Mouse (Mus musculus) heart, embryonic 12.5 days (tissue): Measurements from ENCODE around the gene Gm36028. TPM values are rescaled to one million over a fixed set of nuclear protein-coding genes. Genes with fewer than 3 reads are reported as not detected.

Experiments
- ATAC-seq: fragments of 200-750 bp; cut with Nextera tagmentation; 2 replicates; pipeline ENCODE4 v1.8.0; 2017; ENCODE audit warnings: moderate TSS enrichment, moderate library complexity; ENCODE audit not compliant: insufficient number of reproducible peaks, low FRiP score
- H3K27ac ChIP-seq: fragments of 300-500 bp; sonication (generic); 2 replicates; pipeline ENCODE4 v1.5.1; 2016; ENCODE audit warnings: mild to moderate bottlenecking, moderate library complexity; ENCODE audit not compliant: poor library complexity, severe bottlenecking
- H3K27me3 ChIP-seq: fragments of 300-500 bp; sonication (generic); replicated peaks from 2 replicates; pipeline ENCODE4 v1.6.1; 2016; ENCODE audit warnings: mild to moderate bottlenecking, moderate library complexity
- H3K36me3 ChIP-seq: fragments of 300-500 bp; sonication (generic); 2 replicates; pipeline ENCODE4 v1.6.1; 2016; ENCODE audit warnings: mild to moderate bottlenecking, moderate library complexity
- H3K4me1 ChIP-seq: fragments of 300-500 bp; sonication (generic); replicated peaks from 2 replicates; pipeline ENCODE4 v1.6.1; 2016; ENCODE audit warnings: mild to moderate bottlenecking
- H3K4me2 ChIP-seq: fragments of 300-500 bp; sonication (generic); 2 replicates; pipeline ENCODE4 v1.6.1; 2016; ENCODE audit warnings: mild to moderate bottlenecking, moderate library complexity
- H3K4me3 ChIP-seq: fragments of 300-500 bp; sonication (generic); 2 replicates; pipeline ENCODE4 v1.5.1; 2016; ENCODE audit warnings: mild to moderate bottlenecking
- H3K9ac ChIP-seq: fragments of 300-500 bp; sonication (generic); 2 replicates; pipeline ENCODE4 v1.6.1; 2016; ENCODE audit warnings: mild to moderate bottlenecking, moderate library complexity
- H3K9me3 ChIP-seq: fragments of 300-500 bp; sonication (generic); replicated peaks from 2 replicates; pipeline ENCODE4 v1.6.1; 2016; ENCODE audit warnings: mild to moderate bottlenecking, moderate library complexity
- WGBS: fragments of 180-500 bp; shearing (Covaris S2); methylation state at CpG from one replicate; pipeline ENCODE4 v1.1.7; 2016; 5-methylcytosine and 5-hydroxymethylcytosine counted together
- polyA plus RNA-seq: library from polyadenylated mRNA; unstranded; fragments of >200 nt; fragmentation: Nextera tagmentation; extraction: Ambion mirVana; gene quantifications from 2 replicates; pipeline ENCODE4 v1.2.1, GENCODE M21; 2016

The Gm36028 gene
- polyA plus RNA-seq, 1 experiment from 2014 or later, result 0.89 TPM

- 83% methylated on average over 8 of the region's 8 CpGs for WGBS
- H3K9ac ChIP-seq, result no peak overlapping the region
- H3K27me3 ChIP-seq, result no peaks in the 10 kb centered on the region
- H3K27ac ChIP-seq, result no peak overlapping the region
- no peak overlapping the region for H3K4me3 ChIP-seq
- no peak for ATAC-seq
- 0 out of 2 replicates have a peak, but pooled peaks cover 3% of the 10 kb centered on the region for H3K9me3 ChIP-seq
- no peak overlapping the region for H3K4me2 ChIP-seq
- H3K36me3 ChIP-seq, result no peaks in the 10 kb centered on the region
- peaks cover 43% of the 10 kb centered on the region for H3K4me1 ChIP-seq
Measured at GRCm38 (mm10) chr16:37857495-37857894, 3.5 kb downstream of the Gm36028 start.

DNA sequence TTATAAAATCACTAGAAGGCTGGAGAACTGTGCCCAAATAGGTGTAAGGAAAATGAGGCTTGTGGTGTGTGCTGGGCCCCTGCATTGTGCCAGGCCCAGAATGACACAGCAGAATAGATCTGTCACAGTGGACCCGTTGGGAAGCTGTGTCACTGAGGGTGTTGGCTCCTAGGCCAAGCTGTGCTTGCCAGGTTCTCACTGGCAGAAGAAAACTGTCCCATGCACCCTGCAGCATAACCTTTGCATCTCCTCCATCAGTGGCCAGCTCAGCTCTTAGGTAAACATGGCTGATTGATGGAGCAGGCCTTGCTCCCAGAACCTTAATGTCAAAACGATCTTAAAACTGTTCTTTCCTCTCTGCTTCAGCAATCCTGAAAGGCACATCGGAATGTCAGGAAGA lies 4.6 kb downstream of the Gm36028 start:
- H3K9me3 ChIP-seq, result no peaks in the 10 kb centered on the region
- no peak overlapping the region for H3K9ac ChIP-seq
- peaks cover 53% of the 10 kb centered on the region for H3K4me1 ChIP-seq
- ATAC-seq, result 0 out of 2 replicates have a peak, but pooled peaks have one; percentile 37
- H3K4me3 ChIP-seq, result no peak overlapping the region
- H3K27ac ChIP-seq, result no peak overlapping the region
- no peaks in the 10 kb centered on the region for H3K36me3 ChIP-seq
- no peaks in the 10 kb centered on the region for H3K27me3 ChIP-seq
- WGBS, result 62% methylated on average over 3 of the region's 3 CpGs
- H3K4me2 ChIP-seq, result no peak overlapping the region

- Histone ChIP-seq H3K4me1 (peaks cover 50% of the 10 kb centered on the region), H3K27ac (no peak overlapping the region), H3K36me3 (no peaks in the 10 kb centered on the region), H3K9ac (no peak overlapping the region), H3K27me3 (no peaks in the 10 kb centered on the region), H3K4me2 (no peak overlapping the region), H3K4me3 (no peak overlapping the region), H3K9me3 (no peaks in the 10 kb centered on the region)
- WGBS, result 42% methylated on average over 8 of the region's 8 CpGs
- no peak for ATAC-seq
Measured at GRCm38 (mm10) chr16:37855583-37855982, 5.4 kb downstream of the Gm36028 start.

- no peak overlapping the region for H3K27ac ChIP-seq
- WGBS, result 27% methylated on average over 5 of the region's 5 CpGs
- H3K4me1 ChIP-seq, result peaks cover 50% of the 10 kb centered on the region
- no peak overlapping the region for H3K4me2 ChIP-seq
- no peaks in the 10 kb centered on the region for H3K36me3 ChIP-seq
- H3K9ac ChIP-seq, result no peak overlapping the region
- no peak; the same call in 1 of the 2 replicates for ATAC-seq
- no peak overlapping the region for H3K4me3 ChIP-seq
- H3K27me3 ChIP-seq, result no peaks in the 10 kb centered on the region
- H3K9me3 ChIP-seq, result no peaks in the 10 kb centered on the region
Measured at GRCm38 (mm10) chr16:37854593-37854992, 6.4 kb downstream of the Gm36028 start.

GRCm38 (mm10) chr16:37854054-37854453 lies 6.9 kb downstream of the Gm36028 start:
- Histone ChIP-seq H3K9me3 (no peaks in the 10 kb centered on the region), H3K4me2 (peak overlapping the region; percentile 20), H3K36me3 (no peaks in the 10 kb centered on the region), H3K27ac (0 out of 2 replicates have a peak overlapping the region, but pooled peaks have one; percentile 25), H3K9ac (peak overlapping the region; percentile 33; the same call in 1 of the 2 replicates), H3K4me3 (no peak overlapping the region), H3K27me3 (no peaks in the 10 kb centered on the region), H3K4me1 (peaks cover 45% of the 10 kb centered on the region)
- 61% methylated on average over 14 of the region's 14 CpGs for WGBS
- ATAC-seq, result no peak

DNA sequence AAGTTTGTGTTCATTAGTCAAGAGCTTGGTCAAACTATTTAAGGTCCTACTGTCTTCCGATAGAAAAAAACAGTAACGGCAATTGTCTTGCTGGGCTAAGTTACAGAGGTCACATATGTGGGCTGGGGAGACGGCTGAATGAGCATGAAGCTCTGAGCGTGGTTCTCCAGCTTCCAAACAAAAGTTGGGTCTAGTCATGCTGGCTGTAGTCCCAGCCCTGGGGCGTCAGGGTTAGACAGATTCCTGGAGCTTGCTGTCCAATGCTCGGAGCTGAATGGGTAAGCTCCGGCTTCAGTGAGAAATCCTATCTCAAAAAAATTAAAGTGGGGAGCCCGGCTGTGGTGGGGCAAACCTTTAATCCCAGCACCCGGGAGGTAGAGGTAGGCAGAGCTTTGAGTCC lies 7.7 kb downstream of the Gm36028 start:
- no peak for ATAC-seq
- WGBS, result 65% methylated on average over 9 of the region's 9 CpGs
- H3K27me3 ChIP-seq, result no peaks in the 10 kb centered on the region
- H3K36me3 ChIP-seq, result no peaks in the 10 kb centered on the region
- no peaks in the 10 kb centered on the region for H3K9me3 ChIP-seq
- H3K4me3 ChIP-seq, result no peak overlapping the region
- peaks cover 44% of the 10 kb centered on the region for H3K4me1 ChIP-seq
- H3K4me2 ChIP-seq, result no peak overlapping the region
- H3K9ac ChIP-seq, result no peak overlapping the region
- 0 out of 2 replicates have a peak overlapping the region, but pooled peaks have one; percentile 25 for H3K27ac ChIP-seq

DNA sequence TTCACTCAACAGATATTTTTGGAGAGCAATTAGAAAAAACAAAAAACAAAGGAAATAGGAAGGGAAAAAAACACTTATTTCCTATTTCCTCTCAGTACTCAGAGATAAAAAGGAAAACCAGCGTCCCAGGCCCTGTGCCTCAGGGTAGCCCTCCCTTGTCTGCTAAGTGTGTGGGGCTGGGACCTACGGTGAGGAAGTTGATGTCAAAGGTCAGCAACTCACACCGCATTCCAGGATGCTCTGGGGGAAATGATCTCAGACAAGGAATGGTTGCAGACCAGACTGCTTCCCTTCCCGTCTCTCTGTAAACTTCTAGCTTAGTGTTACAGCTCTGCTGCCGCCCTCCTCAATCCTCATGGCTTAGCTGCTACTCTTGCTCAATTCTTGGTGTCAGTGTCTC lies 9.6 kb downstream of the Gm36028 start:
- Histone ChIP-seq H3K9ac (no peak overlapping the region), H3K4me2 (no peak overlapping the region), H3K4me3 (no peak overlapping the region), H3K36me3 (no peaks in the 10 kb centered on the region), H3K4me1 (peaks cover 50% of the 10 kb centered on the region), H3K27ac (0 out of 2 replicates have a peak overlapping the region, but pooled peaks have one; percentile 14), H3K9me3 (no peaks in the 10 kb centered on the region), H3K27me3 (no peaks in the 10 kb centered on the region)
- peak; percentile 81 for ATAC-seq
- WGBS, result 28% methylated on average over 5 of the region's 5 CpGs

DNA sequence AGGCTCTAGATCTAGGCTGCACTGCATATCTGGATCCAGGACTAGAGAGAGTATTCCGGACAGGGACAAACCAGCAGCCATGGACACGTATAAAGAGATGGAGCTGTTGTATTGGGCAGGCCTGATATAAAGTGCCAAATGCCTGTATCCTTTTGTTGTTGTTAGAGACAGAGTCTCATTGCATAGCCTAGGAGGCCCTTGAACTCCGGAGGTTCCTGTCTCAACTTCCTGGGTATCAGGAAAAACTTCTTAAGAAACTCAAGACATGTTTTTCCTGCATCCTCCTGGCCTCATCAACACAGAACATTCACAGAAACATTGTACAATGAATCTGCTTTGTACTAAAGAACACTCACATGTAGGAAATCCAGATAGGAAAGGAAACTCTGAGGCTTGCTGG lies 13.9 kb downstream of the Gm36028 start:
- no peak for ATAC-seq
- peaks cover 42% of the 10 kb centered on the region for H3K4me1 ChIP-seq
- 68% methylated on average over 3 of the region's 3 CpGs for WGBS

DNA sequence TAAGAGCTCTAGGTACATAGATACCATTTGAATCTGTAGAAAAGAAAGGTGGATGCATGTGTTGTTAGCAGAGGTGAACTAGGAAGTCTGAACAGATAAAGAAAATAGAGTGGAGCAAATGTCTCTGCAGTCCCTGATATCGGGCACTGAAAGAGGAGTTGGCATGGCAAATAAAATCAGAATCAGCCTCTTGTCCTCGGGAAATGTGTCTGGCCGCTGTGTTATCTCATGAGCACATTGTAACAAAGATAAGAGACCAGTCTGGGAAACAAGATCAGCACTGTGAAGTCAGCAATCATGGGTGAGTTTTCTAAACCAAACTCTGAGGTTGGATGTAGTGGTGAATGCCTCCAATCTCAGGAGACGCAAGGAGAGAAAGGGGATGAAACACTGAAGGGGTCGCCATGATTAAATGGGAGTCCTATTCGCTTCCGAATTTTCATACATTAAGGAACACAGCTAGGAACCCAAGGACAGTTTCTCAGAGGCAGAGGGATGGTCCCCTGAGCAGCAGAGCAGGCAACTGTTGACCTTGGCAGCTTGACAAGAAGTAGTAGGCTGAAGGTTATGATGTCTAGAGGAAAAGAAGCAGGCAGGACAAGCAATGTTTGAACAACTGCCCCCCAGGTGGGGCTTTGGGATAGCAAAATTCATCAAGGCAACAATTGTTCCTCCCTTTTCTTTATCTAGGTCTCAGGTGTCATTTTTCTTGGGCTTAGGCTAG lies 15.6 kb downstream of the Gm36028 start:
- Histone ChIP-seq H3K9me3 (no peaks in the 10 kb centered on the region), H3K4me1 (peaks cover 35% of the 10 kb centered on the region), H3K36me3 (no peaks in the 10 kb centered on the region), H3K4me2 (peak overlapping the region; percentile 33), H3K4me3 (no peak overlapping the region), H3K27me3 (no peaks in the 10 kb centered on the region), H3K27ac (peak overlapping the region; percentile 52), H3K9ac (no peak overlapping the region)
- WGBS, result 22% methylated on average over 7 of the region's 7 CpGs
- ATAC-seq, result peak; percentile 74

More for the DNA sequence above, 13.9 kb downstream of the Gm36028 start:
- Histone ChIP-seq H3K9me3 (no peaks in the 10 kb centered on the region), H3K4me2 (no peak overlapping the region), H3K27ac (no peak overlapping the region), H3K9ac (no peak overlapping the region), H3K4me3 (no peak overlapping the region), H3K27me3 (no peaks in the 10 kb centered on the region), H3K36me3 (no peaks in the 10 kb centered on the region)

GRCm38 (mm10) chr16:37843740-37844139 lies 17.2 kb downstream of the Gm36028 start:
- H3K4me1 ChIP-seq, result peaks cover 32% of the 10 kb centered on the region
- H3K9ac ChIP-seq, result no peak overlapping the region
- H3K4me3 ChIP-seq, result no peak overlapping the region
- H3K27ac ChIP-seq, result no peak overlapping the region
- H3K9me3 ChIP-seq, result no peaks in the 10 kb centered on the region
- H3K4me2 ChIP-seq, result no peak overlapping the region
- H3K27me3 ChIP-seq, result no peaks in the 10 kb centered on the region
- no peak for ATAC-seq
- 76% methylated on average over 12 of the region's 12 CpGs for WGBS
- H3K36me3 ChIP-seq, result no peaks in the 10 kb centered on the region

GRCm38 (mm10) chr16:37842439-37842838 lies 18.5 kb downstream of the Gm36028 start:
- Histone ChIP-seq H3K4me3 (no peak overlapping the region), H3K9me3 (no peaks in the 10 kb centered on the region), H3K9ac (no peak overlapping the region), H3K4me2 (no peak overlapping the region), H3K27me3 (no peaks in the 10 kb centered on the region), H3K4me1 (peaks cover 32% of the 10 kb centered on the region), H3K27ac (no peak overlapping the region), H3K36me3 (peaks cover 2% of the 10 kb centered on the region; the same call in 1 of the 2 replicates)
- no peak for ATAC-seq
- WGBS, result 87% methylated on average over 2 of the region's 2 CpGs
